ENCODE assay signal across 15 mouse cellular contexts in the genomic region with DNA sequence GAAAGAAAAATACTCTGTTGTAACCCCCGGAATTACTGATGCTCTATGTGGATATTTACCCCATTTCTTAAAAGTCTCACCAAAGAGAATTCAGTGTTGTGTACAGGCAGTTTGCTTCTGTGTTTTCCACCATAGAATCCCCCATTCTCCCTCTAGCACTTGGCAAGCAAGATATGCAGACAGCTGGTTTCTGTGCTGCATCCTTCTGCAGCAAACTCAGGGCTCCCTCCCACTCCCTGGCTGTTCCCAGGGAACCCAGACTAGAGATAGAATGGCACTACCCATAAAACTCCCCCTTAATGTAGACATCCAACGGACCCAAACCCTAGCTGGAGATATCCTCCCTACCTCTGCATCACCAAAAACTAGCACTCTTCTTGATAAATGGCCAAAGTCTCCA.
DNase-seq lines count a peak whose midpoint lies in the region; ATAC-seq lines count a peak whose summit lies in the region.
"Had no signal": no experiment of that assay in that cellular context is flagged by ENCODE, and none has a peak within 500 bp of the region (broad histone marks: within the 10 kb centered on the region; RNA-seq: fewer than 3 reads in every experiment).

No protein-coding gene starts in this region.

- ATAC-seq in frontal cortex, adult (ENCODE audit: low TSS enrichment), result peak; percentile 100
- ATAC-seq: activated CD4-positive, CD25-positive, alpha-beta regulatory T cell, adult 4 months; intestine, postnatal 0 days; Patski had no signal

- DNase-seq in frontal cortex, postnatal 14 days (ENCODE audit: low spot score in 2 of 2), result no peak
- DNase-seq in layer of hippocampus, adult 11-12 months (ENCODE audit: low spot score), result peak; percentile 65
- peak; percentile 56 to 57 for DNase-seq in layer of hippocampus, postnatal 36 days
- peak; percentile 10 to 32 for DNase-seq in right cerebral cortex, postnatal 36 days (ENCODE audit: low spot score in 2 of 2)
- no peak for DNase-seq in B cell, adult 2 months
- no peak for DNase-seq in thymus, postnatal 4 days
- DNase-seq: adrenal gland, postnatal 25 days; cerebellum, adult 8-10 months; heart, postnatal 36 days; lung, postnatal 36 days; thymus, adult 18-20 months had no signal

Comparison
In these comparisons a context has a peak if more than half of its experiments do, and no peak if none do; other contexts are left out.
1. DNase-seq: peak in layer of hippocampus, adult 11-12 months (single experiment), layer of hippocampus, postnatal 36 days (2 of 2) and right cerebral cortex, postnatal 36 days (2 of 2); none in frontal cortex, postnatal 14 days (0 of 2), B cell, adult 2 months (0 of 2) and thymus, postnatal 4 days (single experiment).